Comparison of ENCODE assay signal across 7 mouse cellular contexts in the genomic region with DNA sequence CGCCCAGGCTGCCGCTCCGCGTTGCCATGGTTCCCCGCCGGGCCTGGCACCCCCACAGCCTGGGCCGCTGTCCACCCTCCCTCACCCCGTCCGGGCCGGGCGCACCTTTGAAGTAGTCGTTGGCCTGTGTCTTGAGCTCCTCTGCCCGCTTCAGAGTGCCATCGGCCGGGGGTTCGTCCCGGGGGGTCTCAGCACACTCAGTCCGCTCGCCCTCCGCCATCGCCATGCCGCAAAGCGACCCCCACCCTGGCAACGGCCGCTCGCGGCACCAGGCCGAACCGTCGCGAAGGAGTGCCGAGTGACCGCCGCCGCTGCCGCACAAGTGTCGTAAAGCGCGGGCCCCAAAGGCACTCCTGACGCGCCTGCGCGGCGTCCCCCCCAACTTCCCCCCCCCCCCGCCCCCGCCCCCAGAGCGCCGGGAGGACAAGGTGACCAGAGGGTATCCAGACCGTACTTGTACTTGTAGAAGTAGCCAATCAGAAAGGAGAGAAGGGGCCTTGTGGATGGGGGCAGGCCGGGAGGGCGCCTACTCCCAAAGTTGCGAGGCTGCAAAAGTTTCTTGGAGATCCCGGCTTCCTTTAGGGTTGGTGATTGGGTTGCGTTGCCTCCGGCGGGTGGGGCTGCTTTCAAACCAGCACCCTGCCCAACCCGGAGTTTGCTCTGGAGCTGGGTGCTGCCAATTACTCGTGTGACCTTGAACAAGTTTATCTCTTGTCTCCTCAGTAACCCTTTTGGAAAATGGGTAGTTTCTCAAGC. TPM values are rescaled to one million over a fixed set of nuclear protein-coding genes. Genes with fewer than 3 reads are reported as not detected.
DNase-seq lines count a peak whose midpoint lies in the region; ATAC-seq and TF ChIP-seq lines count a peak whose summit lies in the region.

A gene (minus strand): TSS at position 337 of the 756 bp plus-strand sequence.

- TF ChIP-seq CTCF in kidney, adult 2 months (conservative IDR thresholded peaks at IDR 0.05; ENCODE audit: insufficient read depth, insufficient read length, low read depth, low read length) = no peak
- no peak for TF ChIP-seq CTCF in spleen, adult 2 months (IDR thresholded peaks at IDR 0.05; ENCODE audit: extremely low read depth, insufficient read depth, insufficient read length, insufficient replicate concordance)

- H3K4me1 ChIP-seq in embryonic facial prominence, embryonic 12.5 days = peaks cover 22% of the 10 kb centered on the region
- H3K4me1 ChIP-seq in kidney, adult 2 months (ENCODE audit: control insufficient read depth, insufficient read depth, low read length) = peaks cover 41% of the 10 kb centered on the region
- peaks cover 40% of the 10 kb centered on the region for H3K4me1 ChIP-seq in limb, embryonic 12.5 days (replicated peaks)
- H3K4me1 ChIP-seq in midbrain, embryonic 15.5 days = peaks cover 30% of the 10 kb centered on the region
- peaks cover 40% of the 10 kb centered on the region for H3K4me1 ChIP-seq in spleen, adult 2 months (ENCODE audit: control insufficient read depth, insufficient read depth, insufficient read length)

- no peaks in the 10 kb centered on the region for H3K27me3 ChIP-seq in embryonic facial prominence, embryonic 12.5 days
- H3K27me3 ChIP-seq in kidney, adult 2 months (replicated peaks; ENCODE audit: control insufficient read depth, insufficient read depth, low read length) = no peaks in the 10 kb centered on the region
- no peaks in the 10 kb centered on the region for H3K27me3 ChIP-seq in limb, embryonic 12.5 days
- H3K27me3 ChIP-seq in midbrain, embryonic 15.5 days (replicated peaks) = no peaks in the 10 kb centered on the region
- no peaks in the 10 kb centered on the region for H3K27me3 ChIP-seq in spleen, adult 2 months (ENCODE audit: control insufficient read depth, insufficient read depth, low read length)

- peaks cover 20% of the 10 kb centered on the region for H3K36me3 ChIP-seq in embryonic facial prominence, embryonic 12.5 days
- no peaks in the 10 kb centered on the region for H3K36me3 ChIP-seq in kidney, adult 2 months (ENCODE audit: control insufficient read depth, insufficient read depth, low read length)
- peaks cover 35% of the 10 kb centered on the region for H3K36me3 ChIP-seq in limb, embryonic 12.5 days
- 0 out of 2 replicates have a peak, but pooled peaks cover 3% of the 10 kb centered on the region for H3K36me3 ChIP-seq in midbrain, embryonic 15.5 days (replicated peaks)
- no peaks in the 10 kb centered on the region for H3K36me3 ChIP-seq in spleen, adult 2 months (ENCODE audit: control insufficient read depth, insufficient read depth, low read length)

- H3K27ac ChIP-seq in embryonic facial prominence, embryonic 12.5 days = peak within 1 kb of the TSS; percentile 72
- peak within 1 kb of the TSS; percentile 98 for H3K27ac ChIP-seq in kidney, adult 2 months (ENCODE audit: insufficient read depth, low read depth, low read length)
- peak within 1 kb of the TSS; percentile 70 for H3K27ac ChIP-seq in limb, embryonic 12.5 days
- H3K27ac ChIP-seq in midbrain, embryonic 15.5 days = peak within 1 kb of the TSS; percentile 78
- peak within 1 kb of the TSS; percentile 87 for H3K27ac ChIP-seq in spleen, adult 2 months (ENCODE audit: insufficient read depth, low read length)

- no peaks in the 10 kb centered on the region for H3K9me3 ChIP-seq in embryonic facial prominence, embryonic 12.5 days
- H3K9me3 ChIP-seq in limb, embryonic 12.5 days = no peaks in the 10 kb centered on the region
- no peaks in the 10 kb centered on the region for H3K9me3 ChIP-seq in midbrain, embryonic 15.5 days

- peak within 1 kb of the TSS; percentile 83 for H3K4me2 ChIP-seq in embryonic facial prominence, embryonic 12.5 days (replicated peaks)
- H3K4me2 ChIP-seq in limb, embryonic 12.5 days = peak within 1 kb of the TSS; percentile 76
- H3K4me2 ChIP-seq in midbrain, embryonic 15.5 days = peak within 1 kb of the TSS; percentile 77

- DNase-seq in adrenal gland, postnatal 25 days = peak; percentile 90
- peak; percentile 89 to 92 for DNase-seq in heart, adult 18-20 months
- DNase-seq in kidney, adult 2 months = peak; percentile 94
- DNase-seq in spleen, adult 2 months (ENCODE audit: low read depth in 1 of 2, low spot score in 2 of 2) = peak; percentile 53 to 83

- peak; percentile 71 for ATAC-seq in embryonic facial prominence, embryonic 12.5 days (ENCODE audit: insufficient number of reproducible peaks, insufficient read depth, low FRiP score, low TSS enrichment)
- ATAC-seq in limb, embryonic 12.5 days (ENCODE audit: insufficient number of reproducible peaks, insufficient read depth, low FRiP score, low TSS enrichment, low read depth) = peak; percentile 84
- peak; percentile 88 for ATAC-seq in midbrain, embryonic 15.5 days (replicated peaks)

- H3K9ac ChIP-seq in embryonic facial prominence, embryonic 12.5 days = peak within 1 kb of the TSS; percentile 84
- peak within 1 kb of the TSS; percentile 77 for H3K9ac ChIP-seq in limb, embryonic 12.5 days (replicated peaks)
- peak within 1 kb of the TSS; percentile 76 for H3K9ac ChIP-seq in midbrain, embryonic 15.5 days

- under 1% methylated on average over 57 of the region's 58 CpGs for WGBS in embryonic facial prominence, embryonic 12.5 days
- WGBS in kidney, adult 2 months = under 1% methylated on average over 57 of the region's 58 CpGs
- under 1% methylated on average over 41 of the region's 58 CpGs for WGBS in limb, embryonic 12.5 days
- WGBS in midbrain, embryonic 15.5 days = 1% methylated on average over 58 of the region's 58 CpGs
- WGBS in spleen, adult 2 months = under 1% methylated on average over 58 of the region's 58 CpGs

- peak within 1 kb of the TSS; percentile 89 for H3K4me3 ChIP-seq in embryonic facial prominence, embryonic 12.5 days
- H3K4me3 ChIP-seq in kidney, adult 2 months (ENCODE audit: insufficient read depth, low read depth, low read length) = peak within 1 kb of the TSS; percentile 95
- H3K4me3 ChIP-seq in limb, embryonic 12.5 days (replicated peaks) = peak within 1 kb of the TSS; percentile 82
- H3K4me3 ChIP-seq in midbrain, embryonic 15.5 days = peak within 1 kb of the TSS; percentile 80
- H3K4me3 ChIP-seq in spleen, adult 2 months (ENCODE audit: extremely low read depth, insufficient read depth, insufficient read length) = peak within 1 kb of the TSS; percentile 97

- TF ChIP-seq POLR2A in kidney, adult 2 months (IDR thresholded peaks at IDR 0.05; ENCODE audit: low read depth, low read length) = peak; percentile 6
- TF ChIP-seq POLR2A in spleen, adult 2 months (IDR thresholded peaks at IDR 0.05; ENCODE audit: low read depth, low read length) = no peak

RNA-seq across cellular contexts. Expression of the gene that starts here (rescaled TPM):
- 93.6 and 103 TPM in 2 replicates for total RNA-seq in adrenal gland, postnatal 25 days (2021)
- polyA plus RNA-seq in embryonic facial prominence, embryonic 12.5 days (2016; fragmentation: Nextera tagmentation; extraction: Ambion mirVana) = 110 TPM in 2 replicates
- 10 to 100 TPM; 98.8 to 98.9 TPM for total RNA-seq in heart, adult 18-20 months (2021)
- polyA plus RNA-seq in kidney, adult 2 months (2012; rRNA removed) = 199 and 226 TPM in 2 replicates
- polyA plus RNA-seq in limb, embryonic 12.5 days (2016; fragmentation: Nextera tagmentation; extraction: Ambion mirVana) = 126 TPM in 2 replicates
- 124 and 127 TPM in 2 replicates for polyA plus RNA-seq in midbrain, embryonic 15.5 days (2015; fragmentation: Nextera tagmentation; extraction: Ambion mirVana)
- 212 and 265 TPM in 2 replicates for polyA plus RNA-seq in spleen, adult 2 months (2012; rRNA removed)

Comparison
In these comparisons a context has a peak if more than half of its experiments do, and no peak if none do; other contexts are left out.
1. Peak in every context shown above with its lines: DNase-seq, ATAC-seq, H3K4me3 ChIP-seq and H3K27ac ChIP-seq.